Mouse (Mus musculus) kidney, embryonic 15.5 days (tissue): Measurements from ENCODE around the gene Meis2. TPM values are rescaled to one million over a fixed set of nuclear protein-coding genes. Genes with fewer than 3 reads are reported as not detected.

ENCODE experiments used
- ATAC-seq: fragments of 200-750 bp; cut with Nextera tagmentation; replicated peaks from 2 replicates; pipeline ENCODE4 v1.8.0; 2017; ENCODE audit warnings: moderate TSS enrichment; ENCODE audit not compliant: low FRiP score
- H3K27ac ChIP-seq: fragments of 300-500 bp; sonication (generic); 2 replicates; pipeline ENCODE4 v1.5.1; 2015; ENCODE audit warnings: mild to moderate bottlenecking, inconsistent platforms
- H3K27me3 ChIP-seq: fragments of 300-500 bp; sonication (generic); 2 replicates; pipeline ENCODE4 v1.6.1; 2015; ENCODE audit warnings: inconsistent platforms
- H3K36me3 ChIP-seq: fragments of 300-500 bp; sonication (generic); 2 replicates; pipeline ENCODE4 v1.6.1; 2015; ENCODE audit warnings: inconsistent platforms
- H3K4me1 ChIP-seq: fragments of 300-500 bp; sonication (generic); 2 replicates; pipeline ENCODE4 v1.6.1; 2015; ENCODE audit warnings: inconsistent platforms
- H3K4me2 ChIP-seq: fragments of 300-500 bp; sonication (generic); 2 replicates; pipeline ENCODE4 v1.6.1; 2015; ENCODE audit warnings: moderate library complexity, mild to moderate bottlenecking, inconsistent platforms
- H3K4me3 ChIP-seq: fragments of 300-500 bp; sonication (generic); replicated peaks from 2 replicates; pipeline ENCODE4 v1.5.1; 2015; ENCODE audit warnings: mild to moderate bottlenecking, inconsistent platforms
- H3K9ac ChIP-seq: fragments of 300-500 bp; sonication (generic); 2 replicates; pipeline ENCODE4 v1.6.1; 2015; ENCODE audit warnings: mild to moderate bottlenecking, inconsistent platforms
- H3K9me3 ChIP-seq: fragments of 300-500 bp; sonication (generic); replicated peaks from 2 replicates; pipeline ENCODE4 v1.6.1; 2016; ENCODE audit warnings: inconsistent platforms
- WGBS: fragments of 180-500 bp; shearing (Covaris S2); methylation state at CpG from one replicate; pipeline ENCODE4 v1.1.7; 2015; ENCODE audit warnings: mixed read lengths; 5-methylcytosine and 5-hydroxymethylcytosine counted together
- polyA plus RNA-seq: library from polyadenylated mRNA; unstranded; fragments of >200 nt; fragmentation: Nextera tagmentation; extraction: Ambion mirVana; gene quantifications from 2 replicates; pipeline ENCODE4 v1.2.1, GENCODE M21; 2015

Gene Meis2
- polyA plus RNA-seq, 1 experiment from 2014 or later = 94.3 TPM

- peak overlapping the region; percentile 75 for H3K4me3 ChIP-seq
- peaks cover 51% of the 10 kb centered on the region for H3K4me1 ChIP-seq
- peak overlapping the region; percentile 98 for H3K27ac ChIP-seq
Measured at GRCm38 (mm10) chr2:116058511-116058910, 7.1 kb downstream of the Meis2 start.

DNA sequence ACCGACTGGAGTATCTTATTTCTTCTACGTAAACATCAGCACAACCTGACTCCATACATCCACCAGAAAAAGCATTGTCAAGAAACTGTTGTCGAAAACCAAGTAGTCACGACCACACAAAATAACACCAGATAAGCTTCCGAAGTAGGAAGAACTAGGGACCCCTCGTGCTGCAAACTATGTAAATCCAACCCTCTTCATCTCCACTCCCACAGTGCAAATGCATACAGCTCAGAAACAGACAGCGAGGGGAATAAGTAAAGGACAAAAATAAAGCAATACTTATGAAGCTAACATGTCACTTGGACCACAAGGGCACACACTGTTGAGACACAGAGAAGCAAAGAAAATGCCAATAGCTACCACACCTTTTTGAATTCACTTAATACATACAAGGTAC, 8.8 kb downstream of the Meis2 start:
- Histone ChIP-seq H3K9ac (peak overlapping the region; percentile 40; the same call in 1 of the 2 replicates), H3K36me3 (0 out of 2 replicates have a peak, but pooled peaks cover 4% of the 10 kb centered on the region), H3K4me1 (peaks cover 63% of the 10 kb centered on the region), H3K4me3 (peak overlapping the region; percentile 75), H3K27me3 (no peaks in the 10 kb centered on the region), H3K27ac (peak overlapping the region; percentile 98), H3K9me3 (no peaks in the 10 kb centered on the region), H3K4me2 (peak overlapping the region; percentile 72)
- ATAC-seq = no peak
- 29% methylated on average over 7 of the region's 7 CpGs for WGBS

More at GRCm38 (mm10) chr2:116058511-116058910, 7.1 kb downstream of the Meis2 start:
- H3K9me3 ChIP-seq = no peaks in the 10 kb centered on the region
- H3K36me3 ChIP-seq = 0 out of 2 replicates have a peak, but pooled peaks cover 4% of the 10 kb centered on the region
- peak overlapping the region; percentile 44 for H3K9ac ChIP-seq
- no peak for ATAC-seq
- no peaks in the 10 kb centered on the region for H3K27me3 ChIP-seq
- WGBS = 26% methylated on average over 9 of the region's 9 CpGs
- H3K4me2 ChIP-seq = peak overlapping the region; percentile 72

DNA sequence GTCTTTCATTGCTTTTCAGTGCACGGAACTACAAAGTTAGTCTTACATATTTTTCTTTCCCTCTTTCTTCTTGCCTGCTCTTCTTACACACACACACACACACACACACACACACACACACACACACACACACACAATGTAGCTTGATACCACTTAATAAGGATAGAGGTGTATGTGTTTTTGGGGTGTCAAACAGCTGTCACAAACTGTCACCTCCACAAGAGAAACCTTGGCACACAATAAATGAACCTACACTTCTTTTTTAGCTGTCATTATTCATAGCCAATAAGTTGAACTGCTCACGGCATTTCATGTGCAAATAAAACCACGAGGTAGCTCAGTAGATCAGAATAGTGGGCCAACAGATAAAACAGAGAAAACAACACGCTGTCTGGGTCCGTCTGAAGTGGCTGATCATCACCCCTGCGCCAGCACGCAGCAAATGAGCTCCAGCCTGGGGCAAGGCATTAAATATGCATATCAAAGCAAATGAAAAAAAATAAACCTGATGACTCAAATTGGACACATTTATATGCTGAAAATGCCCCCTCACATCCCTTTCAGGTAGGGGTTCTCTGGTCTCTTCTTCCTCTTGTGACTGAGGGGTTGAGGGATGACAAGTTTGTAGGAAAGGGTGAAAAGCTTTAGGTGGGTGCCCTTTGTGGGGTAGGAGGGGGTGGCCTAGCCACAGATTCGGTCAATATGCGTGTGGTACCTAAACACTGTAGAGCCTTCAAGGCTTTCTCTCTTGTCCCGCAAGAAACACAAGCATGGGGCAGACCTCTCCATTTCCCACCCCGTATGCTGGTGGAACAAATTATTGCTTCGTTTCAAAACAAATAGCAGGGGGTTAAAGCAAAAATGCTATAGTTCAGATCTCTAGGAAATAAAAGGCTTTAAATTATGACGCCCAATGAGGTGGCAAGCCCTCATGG, 9.7 kb downstream of the Meis2 start:
- Histone ChIP-seq H3K27ac (peak overlapping the region; percentile 98), H3K36me3 (0 out of 2 replicates have a peak, but pooled peaks cover 7% of the 10 kb centered on the region), H3K4me1 (peaks cover 64% of the 10 kb centered on the region), H3K4me2 (peak overlapping the region; percentile 72), H3K9me3 (no peaks in the 10 kb centered on the region), H3K27me3 (no peaks in the 10 kb centered on the region), H3K4me3 (peak overlapping the region; percentile 75), H3K9ac (peak overlapping the region; percentile 24; the same call in 1 of the 2 replicates)
- ATAC-seq = no peak
- 29% methylated on average over 13 of the region's 13 CpGs for WGBS

DNA sequence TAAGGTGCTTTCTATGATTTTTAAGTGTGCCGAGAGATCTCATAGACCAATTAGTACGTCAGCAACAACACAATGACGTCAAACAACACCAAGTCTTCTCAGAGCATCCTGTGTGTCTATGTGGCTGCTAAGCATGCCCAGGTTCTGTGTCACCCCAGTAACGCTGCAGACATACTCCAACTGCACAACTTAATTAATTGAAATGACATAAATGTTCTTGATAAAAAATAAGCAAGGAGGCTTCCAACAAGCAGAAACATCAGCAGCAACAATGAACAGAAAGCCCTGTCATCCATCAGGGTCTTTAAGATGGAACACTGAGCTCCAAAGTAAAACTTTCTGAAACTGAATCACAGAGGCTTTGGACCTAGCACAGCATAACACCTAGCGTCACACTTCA, 11.7 kb downstream of the Meis2 start:
- peak overlapping the region; percentile 24; the same call in 1 of the 2 replicates for H3K27ac ChIP-seq
- WGBS = 62% methylated on average over 5 of the region's 5 CpGs
- H3K36me3 ChIP-seq = peaks cover 11% of the 10 kb centered on the region
- no peak overlapping the region for H3K9ac ChIP-seq
- H3K9me3 ChIP-seq = no peaks in the 10 kb centered on the region
- H3K27me3 ChIP-seq = no peaks in the 10 kb centered on the region
- ATAC-seq = no peak
- H3K4me3 ChIP-seq = 0 out of 2 replicates have a peak overlapping the region, but pooled peaks have one; percentile 0
- peak overlapping the region; percentile 31 for H3K4me2 ChIP-seq
- peaks cover 57% of the 10 kb centered on the region for H3K4me1 ChIP-seq

DNA sequence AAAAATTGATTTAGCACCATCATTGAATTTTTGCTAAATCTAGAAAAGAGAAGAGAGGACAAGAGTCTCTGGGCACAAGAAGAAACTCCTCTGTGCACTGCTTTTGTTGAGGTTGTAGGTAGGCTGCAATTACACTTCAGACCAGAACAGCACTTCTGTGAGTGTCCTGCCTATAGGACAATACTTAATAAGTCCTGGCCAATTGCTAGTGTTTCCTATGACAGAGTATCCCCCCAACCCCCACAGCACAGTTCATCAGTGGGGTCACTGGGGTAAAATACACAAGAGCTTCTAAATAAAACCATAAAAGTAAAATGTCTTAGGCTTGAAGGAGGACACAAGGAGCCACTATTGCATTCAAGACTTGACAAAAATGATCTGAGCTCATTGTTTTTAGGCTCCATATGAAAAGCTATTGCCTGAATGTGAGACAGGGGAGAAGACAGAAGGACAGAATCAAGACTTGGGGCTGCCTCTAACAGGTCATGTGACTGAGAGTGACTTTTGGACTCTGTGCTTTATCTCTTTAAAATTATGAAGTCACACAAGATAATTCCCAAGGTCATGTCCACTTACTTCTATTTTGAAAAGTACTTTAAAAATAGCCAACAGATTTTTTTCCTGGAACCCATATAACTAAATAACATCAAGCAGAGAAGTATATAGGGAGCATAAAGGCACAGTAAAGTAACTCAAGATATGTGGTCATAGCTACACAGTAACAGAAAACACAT, 12.8 kb downstream of the Meis2 start:
- ATAC-seq = peak; percentile 61; the same call in 1 of the 2 replicates
- H3K27ac ChIP-seq = peak overlapping the region; percentile 29
- peak overlapping the region; percentile 27 for H3K4me2 ChIP-seq
- H3K9me3 ChIP-seq = no peaks in the 10 kb centered on the region
- no peak overlapping the region for H3K4me3 ChIP-seq
- peaks cover 52% of the 10 kb centered on the region for H3K4me1 ChIP-seq
- H3K9ac ChIP-seq = no peak overlapping the region
- no peaks in the 10 kb centered on the region for H3K27me3 ChIP-seq
- H3K36me3 ChIP-seq = peaks cover 13% of the 10 kb centered on the region

DNA sequence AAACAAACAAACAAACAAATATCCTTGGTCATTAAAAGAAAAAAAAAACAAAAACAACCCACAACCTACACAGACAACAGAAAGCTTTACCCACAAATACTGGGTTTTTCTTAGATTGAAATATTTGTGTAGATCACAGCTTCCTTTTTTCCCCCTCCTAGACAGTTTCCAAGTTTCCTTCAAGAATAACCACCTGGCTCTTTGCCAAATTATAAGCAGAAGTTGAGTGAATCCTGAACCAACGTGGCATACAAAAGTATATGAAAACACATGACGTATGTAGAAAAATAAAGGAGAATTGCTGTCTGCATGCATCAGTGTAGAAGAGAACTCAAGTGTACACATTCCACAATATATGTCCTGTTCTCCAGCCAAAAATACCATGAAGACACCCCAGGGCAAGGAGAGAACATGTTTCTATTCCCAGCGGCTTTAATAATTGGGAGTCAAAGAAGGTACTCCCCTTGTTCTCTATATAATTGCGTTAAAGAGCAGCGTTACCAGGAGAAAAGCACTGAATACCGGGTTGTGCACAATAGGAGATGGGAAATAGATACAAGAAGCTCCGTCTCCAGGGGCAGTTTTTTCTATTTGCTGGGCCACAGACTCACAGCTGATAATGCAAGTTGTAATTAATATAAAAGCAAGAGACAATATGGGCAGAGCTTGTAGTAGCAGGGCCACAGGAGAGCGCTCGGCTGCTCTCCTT, 13.6 kb downstream of the Meis2 start:
- H3K4me1 ChIP-seq = peaks cover 54% of the 10 kb centered on the region
- H3K4me3 ChIP-seq = no peak overlapping the region
- peak overlapping the region; percentile 29 for H3K27ac ChIP-seq
- 57% methylated on average over 9 of the region's 9 CpGs for WGBS
- peak overlapping the region; percentile 27 for H3K4me2 ChIP-seq
- H3K9me3 ChIP-seq = no peaks in the 10 kb centered on the region
- no peak overlapping the region for H3K9ac ChIP-seq
- no peaks in the 10 kb centered on the region for H3K27me3 ChIP-seq
- peaks cover 19% of the 10 kb centered on the region for H3K36me3 ChIP-seq
- ATAC-seq = no peak

GRCm38 (mm10) chr2:116049710-116050109, 15.9 kb downstream of the Meis2 start:
- Histone ChIP-seq H3K4me3 (no peak overlapping the region), H3K4me2 (peak overlapping the region; percentile 21; the same call in 1 of the 2 replicates)

GRCm38 (mm10) chr2:116047365-116047764, 18.3 kb downstream of the Meis2 start:
- no peak overlapping the region for H3K9ac ChIP-seq
- 25% methylated on average over 8 of the region's 8 CpGs for WGBS
- H3K4me1 ChIP-seq = peaks cover 47% of the 10 kb centered on the region
- H3K27ac ChIP-seq = peak overlapping the region; percentile 65
- H3K36me3 ChIP-seq = peaks cover 36% of the 10 kb centered on the region
- H3K4me2 ChIP-seq = no peak overlapping the region
- H3K27me3 ChIP-seq = no peaks in the 10 kb centered on the region
- H3K9me3 ChIP-seq = no peaks in the 10 kb centered on the region
- H3K4me3 ChIP-seq = no peak overlapping the region
- ATAC-seq = peak; percentile 66

More at GRCm38 (mm10) chr2:116049710-116050109, 15.9 kb downstream of the Meis2 start:
- H3K9ac ChIP-seq = no peak overlapping the region
- ATAC-seq = no peak
- H3K27me3 ChIP-seq = no peaks in the 10 kb centered on the region
- H3K9me3 ChIP-seq = no peaks in the 10 kb centered on the region
- peaks cover 54% of the 10 kb centered on the region for H3K4me1 ChIP-seq
- peak overlapping the region; percentile 29 for H3K27ac ChIP-seq
- H3K36me3 ChIP-seq = peaks cover 25% of the 10 kb centered on the region
- WGBS = 69% methylated on average over 9 of the region's 9 CpGs

DNA sequence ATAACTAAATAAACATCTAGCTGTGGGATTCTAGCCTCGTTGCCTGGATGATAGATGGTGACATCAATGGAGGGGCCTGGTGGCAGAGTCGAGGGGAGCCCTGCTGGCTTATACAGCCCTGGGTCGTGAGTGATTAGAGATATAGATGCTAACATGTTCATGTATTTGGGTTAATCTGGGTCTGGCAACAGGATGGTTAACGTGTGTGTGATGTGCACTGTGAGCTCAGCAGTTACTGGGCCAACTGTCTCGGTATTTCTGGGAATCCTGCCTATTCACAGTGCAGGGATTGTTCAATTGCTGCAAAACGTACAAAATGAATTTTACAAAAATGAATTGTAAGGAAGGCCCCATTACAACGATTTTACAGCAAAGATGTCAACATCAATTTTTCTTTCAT, 20.6 kb downstream of the Meis2 start:
- no peak for ATAC-seq
- no peaks in the 10 kb centered on the region for H3K9me3 ChIP-seq
- peaks cover 36% of the 10 kb centered on the region for H3K4me1 ChIP-seq
- H3K27ac ChIP-seq = peak overlapping the region; percentile 46; the same call in 1 of the 2 replicates
- no peaks in the 10 kb centered on the region for H3K27me3 ChIP-seq
- no peak overlapping the region for H3K4me3 ChIP-seq
- 53% methylated on average over 7 of the region's 7 CpGs for WGBS
- H3K9ac ChIP-seq = no peak overlapping the region
- H3K4me2 ChIP-seq = no peak overlapping the region
- H3K36me3 ChIP-seq = peaks cover 46% of the 10 kb centered on the region

GRCm38 (mm10) chr2:116042934-116043698, 22.5 kb downstream of the Meis2 start:
- Histone ChIP-seq H3K27me3 (no peaks in the 10 kb centered on the region), H3K36me3 (peaks cover 55% of the 10 kb centered on the region), H3K4me2 (no peak overlapping the region), H3K9me3 (no peaks in the 10 kb centered on the region), H3K4me1 (peaks cover 28% of the 10 kb centered on the region), H3K27ac (no peak overlapping the region), H3K4me3 (no peak overlapping the region), H3K9ac (no peak overlapping the region)
- ATAC-seq = no peak
- 76% methylated on average over 12 of the region's 12 CpGs for WGBS

DNA sequence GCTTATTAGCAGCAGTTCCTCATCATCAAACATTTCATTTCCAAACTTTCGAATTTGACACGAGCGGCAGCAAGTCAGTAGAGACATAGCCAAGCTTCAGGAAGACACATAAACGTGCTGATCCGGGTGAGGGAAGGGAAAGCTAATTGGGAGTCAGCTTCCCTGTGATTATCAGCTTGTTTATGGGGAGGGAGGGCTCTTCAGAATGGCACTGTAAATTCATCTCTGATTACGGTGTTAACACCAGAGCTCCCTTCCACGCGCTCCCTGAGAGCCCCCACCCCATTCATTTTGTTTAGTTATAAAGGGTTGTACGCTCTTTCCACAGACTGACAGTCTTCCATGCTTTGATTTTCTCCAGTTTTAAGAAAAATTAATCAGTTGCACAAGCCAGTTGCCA, 23.2 kb downstream of the Meis2 start:
- no peak for ATAC-seq
- 63% methylated on average over 9 of the region's 9 CpGs for WGBS

More for the DNA sequence above, 23.2 kb downstream of the Meis2 start:
- Histone ChIP-seq H3K27ac (no peak overlapping the region), H3K4me1 (peaks cover 22% of the 10 kb centered on the region), H3K36me3 (peaks cover 57% of the 10 kb centered on the region), H3K9ac (no peak overlapping the region), H3K27me3 (no peaks in the 10 kb centered on the region), H3K9me3 (no peaks in the 10 kb centered on the region), H3K4me3 (no peak overlapping the region), H3K4me2 (no peak overlapping the region)
